28 mouse cellular contexts compared by ENCODE assay signal in genomic region chr1:89974541-89974940, GRCm38 (mm10). TPM values are rescaled to one million over a fixed set of nuclear protein-coding genes. Genes with fewer than 3 reads are reported as not detected.
A peak's percentile ranks its signal among the peaks of the same experiment; 100 is the strongest.
DNase-seq lines count a peak whose midpoint lies in the region; ATAC-seq and TF ChIP-seq lines count a peak whose summit lies in the region.
"Had no signal": no experiment of that assay in that cellular context is flagged by ENCODE, and none has a peak within 500 bp of the region (broad histone marks: within the 10 kb centered on the region; RNA-seq: fewer than 3 reads in every experiment).

No protein-coding gene starts in this region.

- no peak for TF ChIP-seq CTCF in liver, postnatal 0 days (IDR thresholded peaks at IDR 0.05; ENCODE audit: low read depth)

- H3K36me3 ChIP-seq in forebrain, embryonic 11.5 days (ENCODE audit: control insufficient read depth, insufficient read depth, low read length), result no peaks in the 10 kb centered on the region
- H3K36me3 ChIP-seq in forebrain, embryonic 14.5 days (ENCODE audit: control insufficient read depth, insufficient read depth, low read length), result no peaks in the 10 kb centered on the region
- no peaks in the 10 kb centered on the region for H3K36me3 ChIP-seq in megakaryocyte, embryonic 14.5 days (replicated peaks; ENCODE audit: low read length)
- no peaks in the 10 kb centered on the region for H3K36me3 ChIP-seq in ES-E14 (ENCODE audit: control insufficient read depth, insufficient read depth, low read length, poor library complexity, severe bottlenecking)
- H3K36me3 ChIP-seq in liver, postnatal 0 days (replicated peaks; ENCODE audit: insufficient read depth, low read length), result no peaks in the 10 kb centered on the region
- H3K36me3 ChIP-seq: embryonic facial prominence, embryonic 10.5 days; embryonic facial prominence, embryonic 12.5 days; forebrain, embryonic 12.5 days; forebrain, embryonic 15.5 days had no signal

- H3K9ac ChIP-seq in forebrain, embryonic 11.5 days (ENCODE audit: low read length), result no peak overlapping the region
- H3K9ac ChIP-seq in forebrain, embryonic 14.5 days (ENCODE audit: low read length), result no peak overlapping the region
- H3K9ac ChIP-seq in ES-E14 (ENCODE audit: insufficient read depth, low read depth, low read length, poor library complexity, severe bottlenecking), result no peak overlapping the region
- no peak overlapping the region for H3K9ac ChIP-seq in liver, postnatal 0 days (replicated peaks)
- H3K9ac ChIP-seq: embryonic facial prominence, embryonic 12.5 days; forebrain, embryonic 12.5 days; forebrain, embryonic 15.5 days; forebrain, postnatal 0 days had no signal

- no peaks in the 10 kb centered on the region for H3K9me3 ChIP-seq in forebrain, embryonic 11.5 days (ENCODE audit: control insufficient read depth, low read length)
- no peaks in the 10 kb centered on the region for H3K9me3 ChIP-seq in forebrain, embryonic 14.5 days (replicated peaks; ENCODE audit: control insufficient read depth, low read length)
- H3K9me3 ChIP-seq in megakaryocyte, embryonic 14.5 days, result no peaks in the 10 kb centered on the region
- H3K9me3 ChIP-seq in ES-E14 (ENCODE audit: control insufficient read depth, insufficient read depth, low read depth, low read length), result no peaks in the 10 kb centered on the region
- no peaks in the 10 kb centered on the region for H3K9me3 ChIP-seq in liver, postnatal 0 days (ENCODE audit: low read length)
- H3K9me3 ChIP-seq: embryonic facial prominence, embryonic 10.5 days; embryonic facial prominence, embryonic 12.5 days; forebrain, embryonic 12.5 days; forebrain, embryonic 15.5 days had no signal

- WGBS in forebrain, embryonic 11.5 days, result 73% methylated on average over 8 of the region's 8 CpGs
- 78% methylated on average over 8 of the region's 8 CpGs for WGBS in forebrain, embryonic 14.5 days
- 72% methylated on average over 8 of the region's 8 CpGs for WGBS in liver, postnatal 0 days (ENCODE audit: insufficient replicate concordance)

- in situ Hi-C loops in ES-E14 (cut with MboI; ENCODE audit: low sequenced_read_pairs in 2 of 2, unreplicated experiment in 2 of 2), result no loop called here

- DNase-seq in forebrain, embryonic 11.5 days (ENCODE audit: low spot score), result peak; percentile 21
- DNase-seq in forebrain, embryonic 14.5 days (ENCODE audit: low spot score), result no peak
- DNase-seq in ES-E14 (ENCODE audit: low read depth, low spot score) (peak; percentile 24), ZHBTc4 (ENCODE audit: low read depth, low spot score) (peak; percentile 56)
- DNase-seq in liver, postnatal 0 days, result no peak
- DNase-seq in embryo, embryonic 10.5 days (ENCODE audit: low spot score), result no peak
- DNase-seq: adrenal gland, adult 2 months; adrenal gland, postnatal 10 days; adrenal gland, postnatal 25 days; B cell, adult 2 months; cerebellum, adult 11 months; cerebellum, adult 18-20 months; cerebellum, adult 8-10 months; cerebellum, adult 9-11 months; cerebellum, postnatal 14 days; cerebellum, postnatal 36 days; forebrain, postnatal 0 days had no signal

- H3K4me2 ChIP-seq in forebrain, embryonic 11.5 days (ENCODE audit: low read depth, low read length, severe bottlenecking), result no peak overlapping the region
- H3K4me2 ChIP-seq in forebrain, embryonic 14.5 days (ENCODE audit: low read length), result no peak overlapping the region
- H3K4me2 ChIP-seq in liver, postnatal 0 days (ENCODE audit: low read depth, low read length), result no peak overlapping the region
- H3K4me2 ChIP-seq: embryonic facial prominence, embryonic 12.5 days; forebrain, embryonic 12.5 days; forebrain, embryonic 15.5 days had no signal

- no peaks in the 10 kb centered on the region for H3K4me1 ChIP-seq in forebrain, embryonic 11.5 days (replicated peaks; ENCODE audit: control insufficient read depth, insufficient read depth, low read length)
- H3K4me1 ChIP-seq in forebrain, embryonic 14.5 days (ENCODE audit: control insufficient read depth, insufficient read depth, low read length), result no peaks in the 10 kb centered on the region
- H3K4me1 ChIP-seq in megakaryocyte, embryonic 14.5 days, result no peaks in the 10 kb centered on the region
- peaks cover 2 to 7% of the 10 kb centered on the region in 2 experiments; a peak in 3 of 4 replicates for H3K4me1 ChIP-seq in ES-E14 (ENCODE audit: control insufficient read depth in 2 of 2, insufficient read depth in 2 of 2, low read length in 2 of 2, poor library complexity in 1 of 2)
- H3K4me1 ChIP-seq in liver, postnatal 0 days (ENCODE audit: insufficient read depth), result no peaks in the 10 kb centered on the region
- H3K4me1 ChIP-seq: embryonic facial prominence, embryonic 12.5 days; forebrain, embryonic 12.5 days; forebrain, embryonic 15.5 days had no signal

- H3K4me3 ChIP-seq in forebrain, embryonic 11.5 days (ENCODE audit: low read depth, low read length), result no peak overlapping the region
- H3K4me3 ChIP-seq in forebrain, embryonic 14.5 days (ENCODE audit: low read depth, low read length), result no peak overlapping the region
- H3K4me3 ChIP-seq in megakaryocyte, embryonic 14.5 days (replicated peaks), result peak overlapping the region; percentile 7
- peak overlapping the region; percentile 24 to 49; a peak in 3 of 4 replicates for H3K4me3 ChIP-seq in ES-E14 (ENCODE audit: insufficient read depth in 1 of 2, low read depth in 1 of 2, low read length in 2 of 2, poor library complexity in 1 of 2, severe bottlenecking in 1 of 2)
- H3K4me3 ChIP-seq in liver, postnatal 0 days (ENCODE audit: low read depth, low read length), result no peak overlapping the region
- H3K4me3 ChIP-seq: embryonic facial prominence, embryonic 10.5 days; embryonic facial prominence, embryonic 12.5 days; forebrain, embryonic 12.5 days; forebrain, embryonic 15.5 days had no signal

- TF ChIP-seq EP300 in liver, postnatal 0 days (IDR thresholded peaks at IDR 0.05; ENCODE audit: low read depth), result no peak

- H3K27me3 ChIP-seq in forebrain, embryonic 11.5 days (ENCODE audit: control insufficient read depth, insufficient read depth, low read length), result peaks cover 23% of the 10 kb centered on the region
- peaks cover 24% of the 10 kb centered on the region for H3K27me3 ChIP-seq in forebrain, embryonic 14.5 days (replicated peaks; ENCODE audit: control insufficient read depth, insufficient read depth, low read length)
- peaks cover 23% of the 10 kb centered on the region for H3K27me3 ChIP-seq in megakaryocyte, embryonic 14.5 days (replicated peaks)
- H3K27me3 ChIP-seq in liver, postnatal 0 days (ENCODE audit: insufficient read depth, low read length), result peaks cover 12% of the 10 kb centered on the region
- H3K27me3 ChIP-seq: CH12.LX had no signal

- H3K27ac ChIP-seq in forebrain, embryonic 11.5 days (ENCODE audit: low read depth, low read length), result no peak overlapping the region
- no peak overlapping the region for H3K27ac ChIP-seq in forebrain, embryonic 14.5 days (ENCODE audit: low read depth, low read length)
- H3K27ac ChIP-seq in ES-E14 (ENCODE audit: insufficient read depth, low read depth, low read length, poor library complexity, severe bottlenecking), result no peak overlapping the region
- no peak overlapping the region for H3K27ac ChIP-seq in liver, postnatal 0 days (ENCODE audit: low read depth)
- H3K27ac ChIP-seq: embryonic facial prominence, embryonic 10.5 days; embryonic facial prominence, embryonic 12.5 days; forebrain, embryonic 12.5 days; forebrain, embryonic 15.5 days had no signal

- no peak for ATAC-seq in forebrain, embryonic 11.5 days (replicated peaks; ENCODE audit: low FRiP score)
- ATAC-seq in forebrain, embryonic 14.5 days, result no peak
- ATAC-seq in megakaryocyte, adult 5-6 weeks (ENCODE audit: poor library complexity, severe bottlenecking), result no peak
- no peak for ATAC-seq in liver, postnatal 0 days
- ATAC-seq: CD4-positive, CD25-positive, alpha-beta regulatory T cell, adult 4 months; forebrain, embryonic 15.5 days; forebrain, postnatal 0 days had no signal

TF ChIP-seq in ES-E14, 5 proteins besides CTCF, POLR2A, EP300 and RAD21:
- peak; percentile 63; the same call in 1 of the 2 replicates for TF ChIP-seq ZNF384 (IDR thresholded peaks at IDR 0.05; ENCODE audit: low read depth, low read length)
- no peak for TF ChIP-seq CHD2 (IDR thresholded peaks at IDR 0.05; ENCODE audit: low read depth, low read length)

RNA-seq across cellular contexts. Expression of gene Asb18, which starts 39.9 kb away (rescaled TPM):
- polyA plus RNA-seq in forebrain, embryonic 11.5 days (2014; fragmentation: Nextera tagmentation; extraction: Ambion mirVana), result not detected in 2 replicates
- 0.05 TPM in 1 of 2 replicates, not detected in the other for polyA plus RNA-seq in forebrain, embryonic 14.5 days (2014; fragmentation: Nextera tagmentation; extraction: Ambion mirVana)
- polyA plus RNA-seq in megakaryocyte, embryonic 14.5 days (2012; ENCODE audit: insufficient read depth, low replicate concordance), result not detected in 2 replicates
- not detected in 2 replicates for total RNA-seq in megakaryocyte, adult 5-6 weeks (2015)
- total RNA-seq in megakaryocyte, adult 5-6 weeks (2017), result not detected in 2 replicates
- total RNA-seq in ES-E14 (2012; rRNA removed), result not detected in 2 replicates
- not detected in 2 replicates for polyA plus RNA-seq in liver, postnatal 0 days (2015; fragmentation: Nextera tagmentation; extraction: Ambion mirVana)
- total RNA-seq: adrenal gland, adult 2 months; adrenal gland, postnatal 25 days; CH12.LX; common myeloid progenitor, adult 5-6 weeks; MEL had no signal
- polyA plus RNA-seq: adrenal gland, adult 2 months; CD4-positive, CD25-positive, alpha-beta regulatory T cell, adult 4 months had no signal

RNA-seq across cellular contexts. Expression of gene Gbx2, which starts 43.6 kb away (rescaled TPM):
- polyA plus RNA-seq in forebrain, embryonic 11.5 days (2014; fragmentation: Nextera tagmentation; extraction: Ambion mirVana), result 5.0 and 6.7 TPM in 2 replicates
- polyA plus RNA-seq in forebrain, embryonic 14.5 days (2014; fragmentation: Nextera tagmentation; extraction: Ambion mirVana), result 20.3 and 20.7 TPM in 2 replicates
- polyA plus RNA-seq in megakaryocyte, embryonic 14.5 days (2012; ENCODE audit: insufficient read depth, low replicate concordance), result 68.4 and 75.9 TPM in 2 replicates
- not detected in 2 replicates for total RNA-seq in megakaryocyte, adult 5-6 weeks (2015)
- not detected in 2 replicates for total RNA-seq in megakaryocyte, adult 5-6 weeks (2017)
- total RNA-seq in ES-E14 (2012; rRNA removed), result 25.8 and 27.9 TPM in 2 replicates
- polyA plus RNA-seq in liver, postnatal 0 days (2015; fragmentation: Nextera tagmentation; extraction: Ambion mirVana), result 0.52 and 0.57 TPM in 2 replicates
- total RNA-seq: adrenal gland, adult 2 months; adrenal gland, postnatal 10 days; adrenal gland, postnatal 25 days; adrenal gland, postnatal 4 days; CH12.LX; MEL had no signal
- polyA plus RNA-seq: adrenal gland, adult 2 months; CD4-positive, CD25-positive, alpha-beta regulatory T cell, adult 4 months had no signal

Comparison
In these comparisons a context has a peak if more than half of its experiments do, and no peak if none do; other contexts are left out.
1. DNase-seq: peak in forebrain, embryonic 11.5 days (single experiment), ES-E14 (single experiment) and ZHBTc4 (single experiment); none in forebrain, embryonic 14.5 days (single experiment), liver, postnatal 0 days (single experiment) and embryo, embryonic 10.5 days (single experiment).
2. H3K4me3 ChIP-seq: peak in megakaryocyte, embryonic 14.5 days (single experiment) and ES-E14 (2 of 2); none in forebrain, embryonic 11.5 days (single experiment), forebrain, embryonic 14.5 days (single experiment) and liver, postnatal 0 days (single experiment).